Mouse (Mus musculus) forebrain, postnatal 0 days (tissue): ENCODE results near the gene Dag1. TPM values are rescaled to one million over a fixed set of nuclear protein-coding genes. Genes with fewer than 3 reads are reported as not detected.

Source experiments
- ATAC-seq: fragments of 200-750 bp; cut with Nextera tagmentation; 2 replicates; pipeline ENCODE4 v1.8.0; 2017; ENCODE audit warnings: mild to moderate bottlenecking, moderate library complexity
- DNase-seq: peaks from one replicate; pipeline ENCODE4 v3.0.0-alpha.2; 2015
- H3K27ac ChIP-seq: fragments of 300-500 bp; sonication (generic); 2 replicates; pipeline ENCODE4 v1.5.1; 2014; ENCODE audit warnings: low read depth, mild to moderate bottlenecking, antibody characterized with exemption, low read length, moderate library complexity, mixed read lengths
- H3K27me3 ChIP-seq: fragments of 300-500 bp; sonication (generic); 2 replicates; pipeline ENCODE4 v1.6.1; 2014; ENCODE audit warnings: mild to moderate bottlenecking, low read length, mixed read lengths; ENCODE audit not compliant: insufficient read depth
- H3K36me3 ChIP-seq: fragments of 300-500 bp; sonication (generic); 2 replicates; pipeline ENCODE4 v1.6.1; 2014; ENCODE audit warnings: mild to moderate bottlenecking, moderate library complexity; ENCODE audit not compliant: insufficient read depth
- H3K4me1 ChIP-seq: fragments of 300-500 bp; sonication (generic); 2 replicates; pipeline ENCODE4 v1.6.1; 2014; ENCODE audit warnings: antibody characterized with exemption; ENCODE audit not compliant: insufficient read depth
- H3K4me2 ChIP-seq: fragments of 300-500 bp; sonication (generic); 2 replicates; pipeline ENCODE4 v1.6.1; 2014; ENCODE audit warnings: low read depth, mild to moderate bottlenecking, moderate library complexity
- H3K4me3 ChIP-seq: fragments of 300-500 bp; sonication (generic); 2 replicates; pipeline ENCODE4 v1.5.1; 2014; ENCODE audit warnings: low read depth, low read length, mixed read lengths
- H3K9ac ChIP-seq: fragments of 300-500 bp; sonication (generic); 2 replicates; pipeline ENCODE4 v1.6.1; 2014; ENCODE audit warnings: mild to moderate bottlenecking
- H3K9me3 ChIP-seq: fragments of 300-500 bp; sonication (generic); 2 replicates; pipeline ENCODE4 v1.6.1; 2016; ENCODE audit warnings: low read length
- CTCF ChIP-seq: sonication (generic); IDR thresholded peaks from 2 replicates; pipeline ENCODE4 v1.5.1; 2016; ENCODE audit warnings: antibody characterized with exemption, control low read depth, low read depth
- WGBS: fragments of 180-500 bp; shearing (Covaris S2); extraction: QIAGEN DNeasy Blood & Tissue Kit; methylation state at CpG from one replicate; pipeline ENCODE4 v1.1.7; 2014; 5-methylcytosine and 5-hydroxymethylcytosine counted together
- polyA plus RNA-seq: library from polyadenylated mRNA; unstranded; fragments of >200 nt; fragmentation: Nextera tagmentation; extraction: Ambion mirVana; gene quantifications from 2 replicates; pipeline ENCODE4 v1.2.1, GENCODE M21; 2015
- total RNA-seq: library from RNA; depleted of rRNA; stranded (reverse); fragments of >200 nt; gene quantifications from 2 replicates; pipeline ENCODE4 v1.2.3, GENCODE M21; 2014

Dag1 gene
- total and polyA plus RNA-seq, 2 experiments from 2014 or later: 77.4 to 114 TPM

GRCm38 (mm10) chr9:108185786-108186185, 78.0 kb downstream of the Dag1 start:
- H3K9ac ChIP-seq: no peak overlapping the region
- H3K36me3 ChIP-seq: no peaks in the 10 kb centered on the region
- no peak for TF ChIP-seq CTCF
- WGBS: 84% methylated on average over 8 of the region's 8 CpGs
- H3K27me3 ChIP-seq: no peaks in the 10 kb centered on the region
- peaks cover 8% of the 10 kb centered on the region; the same call in 1 of the 2 replicates for H3K4me1 ChIP-seq
- no peak overlapping the region for H3K27ac ChIP-seq
- ATAC-seq (no peak), DNase-seq (no peak)
- H3K9me3 ChIP-seq: no peaks in the 10 kb centered on the region
- H3K4me2 ChIP-seq: no peak overlapping the region
- no peak overlapping the region for H3K4me3 ChIP-seq

GRCm38 (mm10) chr9:108183531-108183994, 80.2 kb downstream of the Dag1 start:
- no peaks in the 10 kb centered on the region for H3K36me3 ChIP-seq
- no peak for DNase-seq
- H3K9me3 ChIP-seq: no peaks in the 10 kb centered on the region
- H3K27me3 ChIP-seq: no peaks in the 10 kb centered on the region
- H3K27ac ChIP-seq: no peak overlapping the region
- no peak for TF ChIP-seq CTCF
- no peak overlapping the region for H3K9ac ChIP-seq
- H3K4me1 ChIP-seq: 0 out of 2 replicates have a peak, but pooled peaks cover 4% of the 10 kb centered on the region
- ATAC-seq: no peak
- WGBS: 90% methylated on average over 19 of the region's 19 CpGs
- no peak overlapping the region for H3K4me3 ChIP-seq
- no peak overlapping the region for H3K4me2 ChIP-seq

- WGBS: 66% methylated on average over 11 of the region's 11 CpGs
- Histone ChIP-seq H3K9me3 (no peaks in the 10 kb centered on the region), H3K36me3 (no peaks in the 10 kb centered on the region), H3K4me1 (no peaks in the 10 kb centered on the region), H3K9ac (no peak overlapping the region), H3K27me3 (no peaks in the 10 kb centered on the region), H3K4me3 (no peak overlapping the region), H3K27ac (no peak overlapping the region), H3K4me2 (no peak overlapping the region)
- DNase-seq (no peak), ATAC-seq (no peak)
- TF ChIP-seq CTCF: no peak
Measured at GRCm38 (mm10) chr9:108182806-108183506, 80.8 kb downstream of the Dag1 start.

- Histone ChIP-seq H3K27me3 (no peaks in the 10 kb centered on the region), H3K9ac (no peak overlapping the region), H3K4me2 (no peak overlapping the region), H3K4me1 (no peaks in the 10 kb centered on the region), H3K4me3 (no peak overlapping the region), H3K27ac (no peak overlapping the region), H3K9me3 (no peaks in the 10 kb centered on the region), H3K36me3 (no peaks in the 10 kb centered on the region)
- ATAC-seq (no peak), DNase-seq (no peak)
- WGBS: 76% methylated on average over 5 of the region's 5 CpGs
- no peak for TF ChIP-seq CTCF
Measured at GRCm38 (mm10) chr9:108178391-108178790, 85.4 kb downstream of the Dag1 start.

GRCm38 (mm10) chr9:108175116-108175838, 88.5 kb downstream of the Dag1 start:
- 72% methylated on average over 19 of the region's 19 CpGs for WGBS
- Histone ChIP-seq H3K27me3 (no peaks in the 10 kb centered on the region), H3K9me3 (no peaks in the 10 kb centered on the region), H3K4me2 (no peak overlapping the region), H3K36me3 (no peaks in the 10 kb centered on the region), H3K4me3 (no peak overlapping the region), H3K4me1 (no peaks in the 10 kb centered on the region), H3K9ac (no peak overlapping the region), H3K27ac (no peak overlapping the region)
- no peak for DNase-seq
- no peak for ATAC-seq
- TF ChIP-seq CTCF: no peak

GRCm38 (mm10) chr9:108172777-108173350, 90.9 kb downstream of the Dag1 start:
- Histone ChIP-seq H3K4me2 (no peak overlapping the region), H3K4me3 (no peak overlapping the region), H3K4me1 (no peaks in the 10 kb centered on the region), H3K27me3 (no peaks in the 10 kb centered on the region), H3K27ac (no peak overlapping the region), H3K9me3 (no peaks in the 10 kb centered on the region), H3K9ac (no peak overlapping the region), H3K36me3 (no peaks in the 10 kb centered on the region)
- WGBS: 65% methylated on average over 5 of the region's 5 CpGs
- no peak for ATAC-seq
- TF ChIP-seq CTCF: no peak
- no peak for DNase-seq

- Histone ChIP-seq H3K4me3 (no peak overlapping the region), H3K9me3 (no peaks in the 10 kb centered on the region), H3K27ac (no peak overlapping the region), H3K9ac (no peak overlapping the region), H3K36me3 (no peaks in the 10 kb centered on the region), H3K27me3 (no peaks in the 10 kb centered on the region), H3K4me1 (no peaks in the 10 kb centered on the region), H3K4me2 (no peak overlapping the region)
- no peak for TF ChIP-seq CTCF
- ATAC-seq (no peak), DNase-seq (no peak)
- 77% methylated on average over 10 of the region's 10 CpGs for WGBS
Measured at GRCm38 (mm10) chr9:108169751-108170150, 94.0 kb downstream of the Dag1 start.
